Mouse (Mus musculus) testis, adult 2 months (tissue): ENCODE measurements at regions not wholly inside any gene's neighbourhood (a gene's known extent, or its start where the extent isn't known, plus 50 kb on each side); places are given as distances from the start of the nearest gene placed in this dataset.

ENCODE experiments used
- CTCF ChIP-seq: fragments of 200-500 bp; IDR thresholded peaks from 2 replicates; pipeline ENCODE4 v1.5.1; 2012; ENCODE audit warnings: low read depth, mild to moderate bottlenecking, inconsistent platforms, low read length, moderate library complexity; ENCODE audit not compliant: control insufficient read depth, insufficient read depth, insufficient replicate concordance
- POLR2A ChIP-seq: fragments of 200-500 bp; IDR thresholded peaks from 2 replicates; pipeline ENCODE4 v1.6.1; 2012; ENCODE audit warnings: low read depth, mild to moderate bottlenecking, inconsistent platforms, low read length, moderate library complexity; ENCODE audit not compliant: control insufficient read depth

DNA sequence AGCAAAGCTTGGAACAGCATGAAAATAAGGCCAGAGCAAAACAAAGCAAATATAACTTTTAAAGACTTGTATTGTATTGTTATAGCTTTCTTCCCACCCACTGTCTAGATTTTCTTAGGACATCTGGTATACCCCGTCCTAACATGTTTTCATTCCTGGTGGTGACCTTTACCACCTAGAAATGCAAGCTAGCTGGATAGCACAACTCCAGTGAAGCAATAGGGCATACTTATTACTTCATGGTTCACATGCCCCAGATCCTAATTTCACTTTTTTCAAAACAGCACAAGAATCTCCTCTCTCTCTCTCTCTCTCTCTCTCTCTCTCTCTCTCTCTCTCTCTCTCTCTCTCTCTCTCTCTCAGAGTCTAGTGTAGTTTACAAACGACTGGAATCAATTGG, 672.5 kb downstream of the Zfp706 start:
- TF ChIP-seq POLR2A (no peak), CTCF (no peak)
